Mouse (Mus musculus): Measurements from ENCODE around the gene Gfpt2. TPM values are rescaled to one million over a fixed set of nuclear protein-coding genes. Genes with fewer than 3 reads are reported as not detected.
"Not testable (repeated sequence)": the region's sequence is repeated elsewhere in the genome, so short reads cannot be mapped to it uniquely, and the experiment has no call there.

The Gfpt2 gene
- 10 to 100 TPM; 11.8 to 13.9 TPM for total RNA-seq (2021)

DNA sequence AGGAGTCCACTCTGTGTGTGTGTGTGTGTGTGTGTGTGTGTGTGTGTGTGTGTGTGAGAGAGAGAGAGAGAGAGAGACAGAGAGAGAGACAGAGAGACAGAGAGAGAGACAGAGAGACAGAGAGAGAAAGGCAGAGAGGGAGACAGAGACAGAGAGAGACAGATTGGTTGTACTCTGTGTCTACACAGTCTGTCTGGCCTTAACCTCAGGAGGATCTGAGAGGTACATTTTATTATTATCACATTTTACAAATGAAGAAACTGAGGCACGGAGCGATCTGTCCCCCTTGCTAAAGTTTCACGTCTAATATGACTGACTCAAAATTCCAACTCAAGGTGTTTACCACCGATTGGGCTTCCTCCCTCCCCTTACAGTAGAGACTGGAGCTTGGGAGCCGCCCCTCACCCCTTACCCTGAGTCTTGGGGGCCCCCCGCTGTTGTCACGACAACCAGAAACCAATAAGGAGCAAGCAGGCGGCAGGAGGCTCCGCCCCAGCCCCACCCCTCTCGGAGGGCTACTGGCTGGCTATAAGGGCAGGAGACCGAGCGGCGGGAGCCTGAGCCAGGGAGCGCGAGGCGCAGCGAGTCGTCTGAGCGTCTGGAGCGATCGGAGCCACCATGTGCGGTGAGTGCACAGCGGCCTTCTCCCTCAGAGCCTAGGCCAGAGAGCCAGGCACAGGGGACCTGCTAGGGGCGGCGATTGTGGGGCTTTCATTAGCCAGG lies at the start of gene Gfpt2:
Gfpt2 (plus strand) TSS at position 560 of the 723 bp plus-strand sequence.
- intact Hi-C loops (cut with DNase I) = loop anchor here (5.0 kb wide), 1 partner anchor 54 kb away; the partner anchor contains the start of gene Mapk9
- DNase-seq (ENCODE audit: low spot score) = peak; percentile 80

DNA sequence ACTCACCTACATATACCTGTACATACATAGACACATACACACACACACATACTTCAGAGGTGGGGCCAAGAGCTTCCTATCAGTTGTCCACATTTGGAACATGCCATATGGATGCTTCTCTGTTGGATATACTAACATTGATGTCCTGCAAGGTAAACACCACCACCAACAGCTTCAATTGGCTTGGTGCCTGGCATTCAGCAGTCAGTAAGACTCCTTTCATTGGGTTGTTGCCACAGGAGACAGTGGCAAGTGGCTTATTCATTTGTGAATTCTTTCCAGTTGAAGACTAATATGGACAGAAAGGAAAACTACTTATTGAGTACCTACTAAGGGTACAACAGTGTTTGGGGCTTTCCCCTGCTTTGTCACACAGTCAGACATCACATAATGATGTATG lies 49.0 kb upstream of the Gfpt2 start:
- intact Hi-C loops (cut with DNase I) = no loop called here
- no peak for DNase-seq (ENCODE audit: low spot score)

DNA sequence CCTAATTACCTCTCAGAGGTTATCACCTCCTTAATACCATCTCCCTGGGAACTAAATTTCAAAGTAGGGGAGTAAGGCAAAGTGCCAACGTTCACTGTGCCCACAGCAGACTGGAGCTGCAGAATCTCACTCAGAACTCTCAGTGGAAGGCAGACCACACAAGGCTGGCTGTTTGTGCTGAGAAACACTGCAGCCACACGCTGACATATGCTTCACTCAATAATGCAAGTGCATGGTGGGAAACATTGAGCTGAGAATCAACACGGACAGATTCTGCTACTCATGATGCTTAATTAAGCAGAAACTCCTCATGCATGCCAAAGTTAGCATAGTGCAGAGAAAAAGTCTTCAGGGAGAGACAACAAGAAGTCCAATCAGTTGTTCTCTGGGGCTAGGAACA lies 48.1 kb upstream of the Gfpt2 start:
- DNase-seq (ENCODE audit: low spot score) = no peak
- intact Hi-C loops (cut with DNase I) = no loop called here

DNA sequence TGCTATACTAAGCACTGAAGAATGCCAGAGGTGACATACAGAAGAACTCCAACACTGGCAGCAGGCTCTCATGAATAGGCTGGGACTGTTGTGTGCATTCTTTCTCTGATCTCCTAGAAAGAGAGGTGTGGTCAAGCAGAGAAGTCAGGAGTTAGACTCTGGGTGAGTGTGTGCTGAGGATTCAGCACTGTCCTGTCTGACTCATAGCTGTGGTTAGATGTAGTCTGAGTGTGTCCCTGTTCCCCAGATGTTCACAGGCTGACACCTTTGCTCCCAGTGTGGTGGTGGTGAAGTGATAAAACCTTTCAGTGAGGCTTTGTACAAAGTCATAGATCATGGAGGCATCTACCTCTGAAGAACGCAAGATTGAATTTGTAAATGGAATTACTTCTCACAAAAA lies 47.2 kb upstream of the Gfpt2 start:
- no peak for DNase-seq (ENCODE audit: low spot score)
- intact Hi-C loops (cut with DNase I) = no loop called here

DNA sequence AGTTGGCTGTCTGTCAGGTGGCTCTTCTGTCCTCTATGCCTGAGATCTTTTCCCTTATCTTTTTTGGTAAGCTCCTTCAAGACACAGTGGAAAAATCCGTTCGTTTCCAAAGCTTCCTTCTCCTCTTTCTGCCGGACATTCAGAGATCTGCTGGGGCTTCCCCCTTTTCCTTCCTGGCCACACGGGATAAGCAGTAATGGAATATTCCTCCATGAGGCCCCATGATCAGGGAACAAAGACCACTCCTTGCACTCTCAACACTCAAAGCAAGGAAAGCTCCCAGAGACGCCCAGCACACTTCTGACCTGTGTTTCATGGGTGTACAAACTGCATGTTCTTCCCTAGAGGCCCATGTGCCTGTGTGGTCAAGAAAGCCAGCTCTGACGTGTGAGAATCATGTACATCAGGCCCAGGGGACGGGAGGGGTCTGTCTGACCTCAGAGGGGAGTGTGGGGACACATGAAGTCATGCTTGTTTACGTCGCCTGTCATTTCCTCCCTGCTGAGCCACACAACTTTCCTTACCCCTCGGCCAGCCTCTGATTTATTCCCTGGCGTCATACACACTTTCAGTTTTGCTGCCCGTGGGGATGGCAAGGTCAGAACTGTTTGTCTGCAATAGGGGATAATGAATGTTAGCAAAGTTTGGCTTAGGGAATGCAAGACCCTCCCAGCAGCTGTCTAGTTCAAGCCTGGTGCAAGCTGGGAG lies 38.9 kb upstream of the Gfpt2 start:
- intact Hi-C loops (cut with DNase I) = no loop called here
- peak; percentile 63 for DNase-seq (ENCODE audit: low spot score)

DNA sequence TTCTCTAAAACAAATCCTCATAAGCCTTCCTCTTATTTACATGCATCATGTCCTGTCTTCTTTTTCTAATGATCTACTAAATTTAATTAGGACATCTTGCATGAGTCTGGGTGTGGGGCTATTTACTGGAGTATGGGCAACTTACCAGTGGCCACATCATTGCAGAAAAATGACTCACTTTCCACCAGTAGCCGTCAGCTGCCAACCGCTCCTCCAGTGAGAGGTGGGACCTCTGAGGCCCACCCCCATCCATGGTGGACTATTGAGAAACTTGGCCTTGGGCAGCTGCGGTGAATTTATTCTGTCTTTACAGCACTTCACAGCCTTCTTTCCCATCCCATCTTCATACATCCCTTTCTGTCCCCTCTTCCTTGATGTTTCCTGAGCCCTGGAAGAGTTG lies 35.9 kb upstream of the Gfpt2 start:
- no peak for DNase-seq (ENCODE audit: low spot score)
- intact Hi-C loops (cut with DNase I) = no loop called here

DNA sequence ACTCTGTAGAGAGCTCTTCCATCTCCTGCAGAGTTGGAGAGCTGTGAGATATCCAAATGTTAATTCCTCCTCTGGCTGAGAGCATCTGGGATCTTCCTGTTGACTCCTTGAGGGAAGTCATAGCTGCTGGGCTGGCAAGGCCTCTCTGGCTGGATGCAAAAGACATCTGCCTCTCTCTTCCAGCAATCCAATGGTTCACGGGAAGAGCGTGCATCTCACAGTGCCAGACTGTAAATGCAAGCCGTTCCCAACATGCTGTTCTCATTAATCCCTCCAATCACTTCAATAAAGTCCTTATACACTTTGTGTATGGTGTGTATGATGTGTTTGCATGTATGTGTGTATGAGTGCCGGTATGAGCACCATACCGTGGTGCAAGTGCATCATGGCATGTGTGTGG lies 32.8 kb upstream of the Gfpt2 start:
- intact Hi-C loops (cut with DNase I) = loop anchor here (5.0 kb wide), 1 partner anchor 34 kb away; no protein-coding TSS in a partner anchor
- no peak for DNase-seq (ENCODE audit: low spot score)

DNA sequence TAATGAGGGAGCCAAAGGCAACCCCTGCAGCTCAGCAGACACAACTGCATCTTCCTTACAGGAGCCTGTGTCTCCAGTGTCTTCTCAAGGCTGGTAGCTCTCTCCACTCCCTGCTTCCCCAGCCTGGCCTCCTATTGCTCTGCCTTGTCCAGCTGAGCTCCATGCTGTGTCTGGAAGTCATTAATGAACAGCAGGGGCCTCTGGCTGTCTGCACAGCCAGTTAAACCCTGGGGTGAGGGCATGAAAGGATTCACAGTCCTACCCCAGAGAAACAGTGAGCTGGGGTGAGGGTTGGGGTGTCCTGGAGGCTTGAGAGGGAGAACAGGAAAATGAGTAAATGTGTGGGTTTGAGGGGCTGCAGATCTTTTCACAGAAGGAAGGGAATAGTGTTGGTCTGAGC lies 30.4 kb upstream of the Gfpt2 start:
- intact Hi-C loops (cut with DNase I) = loop anchor here (5.0 kb wide), 1 partner anchor 36 kb away; no protein-coding TSS in a partner anchor

DNA sequence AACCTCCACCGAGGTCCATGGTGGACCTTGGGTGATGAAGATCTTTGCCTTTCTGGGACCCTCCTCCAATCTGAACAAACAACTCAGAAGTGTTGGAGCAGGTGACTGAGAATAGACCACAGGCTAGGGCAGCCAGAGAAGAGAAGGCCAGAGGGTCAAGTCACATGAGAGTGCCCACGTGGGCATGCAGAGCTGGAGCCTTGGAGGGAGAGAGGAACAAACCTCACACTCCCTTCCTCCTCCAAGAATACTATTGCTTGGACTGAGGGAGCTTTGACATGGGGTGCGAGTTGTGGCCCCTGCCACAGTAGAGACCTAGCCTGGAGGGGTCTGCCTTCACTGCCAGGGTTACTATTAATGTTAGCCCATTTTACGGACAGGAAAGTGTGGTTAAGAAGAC lies 30.0 kb upstream of the Gfpt2 start:
- intact Hi-C loops (cut with DNase I) = loop anchor here (5.0 kb wide), 1 partner anchor 37 kb away; no protein-coding TSS in a partner anchor
- no peak for DNase-seq (ENCODE audit: low spot score)

More for the DNA sequence above, 30.4 kb upstream of the Gfpt2 start:
- DNase-seq (ENCODE audit: low spot score) = no peak

DNA sequence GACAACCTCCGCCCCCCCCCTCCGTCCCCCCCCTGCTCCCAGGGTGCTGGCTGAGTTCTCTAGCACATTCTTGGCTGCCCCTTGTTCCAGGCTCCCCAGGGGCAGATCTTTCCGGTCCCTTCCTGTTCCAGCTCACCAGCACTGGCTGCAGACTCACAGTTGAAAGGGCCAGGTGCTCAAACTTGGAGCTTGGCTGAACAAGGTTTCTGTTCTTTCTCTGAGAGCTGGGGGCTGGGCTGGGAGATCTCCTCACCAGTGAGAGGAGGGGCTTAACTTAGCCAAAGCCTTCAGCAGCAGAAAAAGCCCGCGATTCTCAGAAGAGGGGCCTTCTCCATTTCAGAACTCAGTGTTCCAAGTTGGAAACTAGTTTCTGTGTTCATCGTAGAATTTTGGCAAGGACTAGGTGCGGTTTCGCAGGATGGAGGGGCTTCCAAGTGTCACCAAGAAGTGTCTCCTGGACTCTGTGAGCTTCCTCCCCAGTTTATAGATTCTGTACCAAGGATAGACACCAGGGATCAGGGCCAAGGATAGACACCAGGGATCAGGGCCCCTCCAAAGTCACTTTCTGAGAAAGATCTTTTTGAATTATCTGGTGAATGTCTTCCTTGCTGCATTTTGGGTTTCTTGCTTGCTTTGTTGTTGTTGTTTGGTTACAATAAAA lies 29.2 kb upstream of the Gfpt2 start:
- intact Hi-C loops (cut with DNase I) = loop anchor here (5.0 kb wide), 1 partner anchor 37 kb away; no protein-coding TSS in a partner anchor
- peak; percentile 71 for DNase-seq (ENCODE audit: low spot score)

DNA sequence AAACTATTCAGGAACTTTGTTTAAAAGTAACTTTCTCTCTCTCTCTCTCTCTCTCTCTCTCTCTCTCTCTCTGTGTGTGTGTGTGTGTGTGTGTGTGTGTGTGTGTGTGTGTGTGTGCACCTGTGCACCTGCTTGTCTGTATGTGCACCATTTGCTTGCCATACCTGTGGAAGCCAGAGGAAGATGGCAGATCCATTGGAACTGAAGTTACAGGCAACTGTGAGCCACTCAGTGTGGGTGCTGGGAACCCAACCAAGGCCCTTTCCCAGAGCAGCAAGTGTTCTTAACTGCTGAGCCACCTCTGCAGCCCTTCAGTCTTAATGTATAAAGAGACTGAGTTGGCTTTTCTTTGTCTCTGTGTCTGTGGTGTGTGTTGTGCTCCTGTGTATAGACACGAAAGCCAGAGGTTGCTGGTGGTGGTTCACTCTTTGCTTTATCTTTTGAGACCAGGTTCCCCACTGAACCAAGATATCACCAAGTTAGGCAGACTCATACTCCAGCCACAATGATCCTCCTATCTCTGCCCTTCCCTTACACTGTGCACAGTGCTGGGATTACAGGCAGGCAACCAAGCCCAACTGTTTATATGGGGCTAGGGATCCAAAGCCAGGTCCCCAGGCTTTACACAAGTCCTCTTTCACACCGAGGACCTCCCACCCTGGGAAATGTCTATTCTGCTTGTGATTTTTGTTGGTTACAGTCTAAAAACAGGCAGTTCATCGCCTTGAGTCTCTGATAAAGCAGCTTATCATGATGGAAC lies 28.4 kb upstream of the Gfpt2 start:
- DNase-seq (ENCODE audit: low spot score) = no peak

DNA sequence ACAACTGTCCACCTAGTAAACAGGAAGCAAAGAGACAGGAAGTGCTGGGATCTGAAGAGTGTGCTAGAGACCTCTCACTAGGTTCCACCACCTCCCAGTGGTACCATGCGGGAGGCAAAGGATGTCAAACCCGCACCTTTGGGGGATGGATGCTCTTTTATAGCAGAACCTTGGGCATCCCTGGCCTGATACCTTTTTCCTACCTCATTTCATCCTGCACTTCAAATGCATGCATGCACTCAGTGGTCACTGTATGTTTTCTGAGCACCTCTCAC lies 27.9 kb upstream of the Gfpt2 start:
- no peak for DNase-seq (ENCODE audit: low spot score)
- intact Hi-C loops (cut with DNase I) = no loop called here

More for the DNA sequence above, 28.4 kb upstream of the Gfpt2 start:
- intact Hi-C loops (cut with DNase I) = no loop called here

DNA sequence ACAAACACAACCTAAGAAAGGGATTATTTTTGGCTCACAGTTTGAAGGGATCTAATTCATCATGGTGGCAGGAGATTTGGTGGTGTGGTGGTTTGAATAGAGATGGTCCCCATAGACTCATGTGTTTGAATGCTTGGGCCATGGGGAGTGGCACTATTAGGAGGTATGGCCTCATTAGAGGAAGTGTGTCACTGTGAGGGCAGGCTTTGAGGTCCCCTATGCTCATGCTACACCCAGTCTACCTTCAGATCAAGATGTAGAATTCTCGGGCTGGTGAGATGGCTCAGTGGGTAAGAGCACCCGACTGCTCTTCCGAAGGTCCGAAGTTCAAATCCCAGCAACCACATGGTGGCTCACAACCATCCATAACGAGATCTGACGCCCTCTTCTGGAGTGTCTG lies 26.5 kb upstream of the Gfpt2 start:
- intact Hi-C loops (cut with DNase I); DNase-seq (ENCODE audit: low spot score): not testable (repeated sequence)

DNA sequence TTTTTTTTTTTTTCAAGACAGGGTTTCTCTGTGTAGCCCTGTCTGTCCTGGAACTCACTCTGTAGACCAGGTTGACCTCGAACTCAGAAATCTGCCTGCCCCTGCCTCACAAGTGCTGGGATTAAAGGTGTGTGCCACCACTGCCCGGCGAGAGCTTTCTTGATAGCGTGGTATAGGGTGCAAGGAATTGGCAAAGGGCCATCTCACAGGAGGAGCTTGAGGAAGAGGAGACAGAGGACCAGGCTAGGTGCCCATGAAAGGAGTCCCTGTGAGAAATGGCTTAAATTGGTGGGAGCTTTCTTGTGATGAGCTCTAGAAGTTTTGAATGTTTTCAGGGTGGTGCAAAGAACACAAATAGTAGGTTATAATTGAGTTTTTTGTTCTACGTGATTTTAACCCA lies 25.2 kb upstream of the Gfpt2 start:
- intact Hi-C loops (cut with DNase I) = no loop called here

DNA sequence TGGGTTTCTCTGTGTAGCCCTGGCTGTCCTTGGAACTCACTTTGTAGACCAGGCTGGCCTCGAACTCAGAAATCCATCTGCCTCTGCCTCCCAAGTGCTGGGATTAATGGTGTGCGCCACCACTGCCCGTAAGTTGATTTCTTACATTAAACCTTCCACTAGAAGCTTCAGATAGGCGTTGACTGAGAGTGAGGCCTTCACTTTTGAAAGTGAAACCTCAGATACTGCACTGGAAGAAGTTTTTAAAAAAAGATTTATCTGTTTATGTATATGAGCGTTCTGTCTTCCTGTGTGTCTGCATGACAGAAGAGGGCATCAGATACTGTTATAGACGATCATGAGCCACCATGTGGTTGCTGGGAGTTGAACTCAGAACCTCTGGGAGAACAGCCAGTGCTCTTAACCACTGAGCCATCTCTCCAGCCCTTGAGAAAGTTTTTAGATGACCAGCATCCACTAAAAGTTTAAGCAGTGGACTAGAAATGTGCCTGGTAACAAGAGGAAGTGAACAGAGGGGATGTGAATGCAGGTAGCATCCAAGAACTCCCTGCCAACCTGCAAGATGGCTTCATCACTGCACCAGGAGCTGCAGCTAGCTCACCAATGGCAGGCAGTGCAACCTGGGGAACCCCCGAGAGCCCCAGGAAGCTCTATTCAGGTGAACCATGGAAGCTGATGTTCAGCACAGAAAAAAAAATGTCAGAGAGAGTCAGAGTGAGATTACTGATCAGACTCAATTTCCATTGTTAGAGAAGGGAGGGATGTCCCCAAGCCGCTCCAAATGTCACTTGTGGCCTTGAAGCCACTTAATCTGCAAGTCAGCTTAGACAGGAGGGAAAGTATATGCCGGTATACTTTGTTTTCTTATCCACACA lies 23.1 kb upstream of the Gfpt2 start:
- DNase-seq (ENCODE audit: low spot score) = no peak
- intact Hi-C loops (cut with DNase I) = no loop called here

More for the DNA sequence above, 25.2 kb upstream of the Gfpt2 start:
- no peak for DNase-seq (ENCODE audit: low spot score)

DNA sequence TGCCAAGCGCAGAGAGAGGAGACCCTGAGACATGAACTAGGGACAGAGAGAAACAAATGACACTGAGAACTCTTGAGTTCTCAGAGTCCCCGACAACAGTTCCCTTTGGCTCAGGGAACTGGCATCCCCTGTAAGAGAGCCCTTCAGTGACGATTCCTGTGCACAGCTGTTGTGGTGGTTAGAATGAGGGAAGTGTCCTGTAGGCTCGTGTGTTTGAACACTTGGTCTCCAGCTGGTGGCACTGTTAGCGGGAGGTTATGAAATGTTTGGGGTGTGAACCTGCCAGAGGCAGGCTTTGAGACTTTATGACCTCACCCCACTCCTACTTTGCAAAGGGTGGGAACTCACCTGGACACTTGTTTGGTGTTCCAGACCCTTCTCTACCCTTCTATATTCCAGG lies 21.7 kb upstream of the Gfpt2 start:
- intact Hi-C loops (cut with DNase I) = no loop called here
- DNase-seq (ENCODE audit: low spot score) = no peak

DNA sequence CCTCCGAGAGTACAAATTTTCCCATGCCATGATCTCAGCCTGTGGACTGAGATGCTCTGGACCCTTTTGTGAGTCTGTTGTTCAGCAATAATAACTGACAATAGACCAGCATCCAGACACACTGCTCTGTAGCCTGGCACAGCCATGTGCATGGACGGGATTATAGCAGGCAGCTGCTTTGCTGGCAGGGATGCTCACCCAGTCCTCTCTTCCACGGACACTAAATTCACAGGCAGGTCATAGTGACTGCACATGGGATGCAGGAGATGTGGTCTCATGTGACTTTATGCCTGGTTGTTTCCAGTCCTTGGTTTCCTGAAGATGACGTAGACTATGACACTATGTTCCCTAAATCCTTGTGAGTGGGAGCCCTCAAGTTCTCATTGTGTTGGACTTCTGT lies 19.1 kb upstream of the Gfpt2 start:
- no peak for DNase-seq (ENCODE audit: low spot score)
- intact Hi-C loops (cut with DNase I) = no loop called here

DNA sequence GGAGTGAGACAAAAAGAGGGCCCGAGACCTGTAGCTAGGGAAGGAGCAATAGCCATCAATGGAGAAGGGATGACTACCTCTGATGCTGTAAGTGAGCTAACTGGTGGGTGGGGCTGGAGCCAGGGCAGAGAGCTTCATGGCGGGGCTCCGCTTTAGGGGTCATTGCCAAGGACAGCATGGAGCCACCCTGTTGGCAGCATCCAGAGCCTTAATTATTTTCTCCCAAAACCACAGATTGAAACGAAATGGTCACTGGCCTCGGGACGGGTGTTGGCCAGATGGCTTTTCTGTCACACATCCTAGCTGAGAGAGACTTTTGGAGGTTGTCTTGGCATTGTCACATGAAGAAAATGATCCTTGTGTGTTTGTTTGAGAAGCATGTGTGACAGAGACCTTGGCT lies 15.1 kb upstream of the Gfpt2 start:
- intact Hi-C loops (cut with DNase I) = no loop called here
- peak; percentile 41 for DNase-seq (ENCODE audit: low spot score)

DNA sequence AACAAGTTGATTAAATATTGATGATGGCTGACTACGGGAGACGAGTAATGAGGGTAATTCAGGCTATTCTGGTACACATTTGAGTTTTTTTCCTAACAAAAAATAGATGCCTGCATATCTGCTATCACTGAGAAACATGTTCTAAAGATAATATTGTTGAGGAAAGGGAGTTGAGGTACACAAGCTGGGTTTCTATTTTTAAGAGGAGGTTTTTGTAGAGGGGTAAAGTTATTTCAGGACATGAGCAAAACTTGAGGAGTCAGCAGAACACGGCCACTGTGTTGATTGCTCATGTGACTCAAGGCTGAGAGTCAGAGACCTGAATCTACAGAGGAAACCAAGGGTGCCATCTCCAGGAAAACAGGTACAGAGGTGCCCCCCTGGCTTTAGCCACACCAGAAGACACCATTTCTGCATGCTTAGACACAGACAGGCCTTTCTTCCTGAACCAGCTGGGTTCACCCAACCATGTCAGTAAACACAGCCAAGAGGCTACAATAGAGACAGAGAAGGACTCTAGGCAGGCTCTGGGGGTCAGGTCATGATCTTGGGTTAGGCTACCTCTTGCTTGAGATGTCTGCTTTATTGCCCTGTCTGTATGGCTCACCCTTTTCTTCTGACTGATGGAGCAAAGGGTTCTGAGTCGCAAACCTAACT lies 13.7 kb upstream of the Gfpt2 start:
- intact Hi-C loops (cut with DNase I) = no loop called here
- DNase-seq (ENCODE audit: low spot score) = no peak
